Mouse (Mus musculus): ENCODE measurements around the gene Dnajb11.

DNA sequence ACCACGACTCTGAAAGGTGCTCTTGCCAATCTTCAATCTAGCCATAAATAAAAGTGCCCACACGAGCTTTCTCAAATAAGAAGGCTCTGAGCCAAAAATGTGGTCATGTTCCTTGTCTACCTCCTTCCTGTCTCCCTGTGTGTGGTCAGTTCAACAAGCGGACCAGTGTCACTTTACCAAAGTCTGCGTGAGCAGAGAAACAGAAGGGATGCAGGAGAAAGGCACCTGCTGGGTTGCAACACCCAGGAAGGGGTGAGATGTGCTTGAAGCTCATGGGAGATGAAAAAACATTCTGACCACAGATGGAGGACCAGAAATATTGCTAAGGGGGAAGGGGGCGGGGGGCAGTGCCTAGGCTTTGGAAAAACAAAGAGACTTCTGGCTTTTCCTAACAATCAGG lies 41.7 kb downstream of the Dnajb11 start:
- TF ChIP-seq CTCF (IDR thresholded peaks at IDR 0.05; ENCODE audit: borderline replicate concordance, extremely low read depth, insufficient read depth, insufficient read length) (no peak), POLR2A (IDR thresholded peaks at IDR 0.05; ENCODE audit: borderline replicate concordance, extremely low read depth, insufficient read depth, insufficient read length, poor library complexity, severe bottlenecking) (no peak)
